Mouse (Mus musculus) CD4-positive, CD25-positive, alpha-beta regulatory T cell, adult 2 months (primary cell): ENCODE measurements at regions not wholly inside any gene's neighbourhood (a gene's known extent, or its start where the extent isn't known, plus 50 kb on each side); places are given as distances from the start of the nearest gene placed in this dataset.

Experiments
- DNase-seq: peaks from one replicate; pipeline ENCODE4 v3.0.0-alpha.2; 2012; ENCODE audit warnings: low read depth, low spot score

- DNase-seq = no peak
These were observed 189.8 kb upstream of the Rora start for GRCm38 (mm10) chr9:68463637-68464304.

DNA sequence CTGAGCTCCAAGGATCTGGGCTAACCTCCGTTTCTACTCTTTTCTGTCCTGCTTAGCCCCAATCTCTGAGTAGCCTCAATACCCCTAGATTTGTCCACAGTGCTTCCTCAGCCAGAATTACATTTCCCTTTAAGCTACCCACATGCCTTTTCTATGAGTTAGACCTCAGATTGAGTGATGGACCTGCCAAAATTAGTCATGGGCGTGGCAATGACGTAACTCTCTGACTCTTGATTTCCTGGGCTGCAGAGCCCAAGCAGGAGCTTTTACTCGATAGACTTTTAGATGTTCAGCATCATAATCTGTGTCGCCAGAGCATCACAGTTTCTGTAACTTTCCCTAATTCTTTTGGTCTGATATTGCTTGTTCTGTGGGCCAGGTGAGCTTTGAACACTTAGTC lies 186.9 kb upstream of the Rora start:
- no peak for DNase-seq

GRCm38 (mm10) chr9:68476391-68476790 lies 177.2 kb upstream of the Rora start:
- no peak for DNase-seq

- no peak for DNase-seq
These were observed 176.1 kb upstream of the Rora start for GRCm38 (mm10) chr9:68477466-68477865.

DNA sequence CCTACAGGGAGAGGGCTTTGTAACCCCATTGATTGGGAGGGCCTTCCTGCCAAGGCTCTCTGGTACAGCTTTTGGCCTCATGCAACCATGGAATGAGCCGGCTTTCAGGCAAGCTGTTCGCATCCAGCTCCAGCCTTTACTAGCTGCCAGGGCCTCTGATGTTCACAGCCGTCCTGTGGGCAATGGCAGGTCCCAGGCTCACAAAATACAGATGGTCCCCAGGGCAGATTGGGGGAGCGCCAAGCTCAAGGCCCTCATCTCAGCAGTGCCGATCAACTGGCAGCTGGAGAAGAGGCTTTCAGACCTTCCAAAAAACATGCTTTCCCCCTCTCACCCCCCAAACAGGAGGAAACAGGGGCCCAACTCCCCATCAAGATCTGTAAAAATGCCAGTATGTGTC lies 166.9 kb upstream of the Rora start:
- no peak for DNase-seq

DNA sequence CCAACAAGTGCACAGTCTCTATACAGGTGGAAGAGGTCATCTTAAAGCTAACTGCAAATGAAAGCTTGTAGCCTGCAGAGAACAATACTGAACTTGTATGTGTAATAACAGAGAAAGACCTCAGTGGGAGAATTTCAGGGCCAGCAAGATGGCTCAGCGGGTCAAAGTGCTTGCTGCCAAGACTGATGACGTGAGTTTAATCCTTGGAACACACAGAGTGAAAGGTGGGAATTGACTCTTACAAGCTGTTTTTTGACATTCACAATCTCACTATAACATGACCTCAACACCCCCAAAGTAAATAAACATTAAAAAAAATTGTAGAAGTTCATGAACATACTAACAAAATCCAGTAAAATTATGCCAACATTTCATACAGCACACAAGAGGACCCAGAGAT lies 162.4 kb upstream of the Rora start:
- DNase-seq = no peak

- no peak for DNase-seq
These were observed 132.4 kb upstream of the Rora start for GRCm38 (mm10) chr9:68521218-68521617.

GRCm38 (mm10) chr9:68561767-68562552 lies 91.6 kb upstream of the Rora start:
- DNase-seq = no peak

DNA sequence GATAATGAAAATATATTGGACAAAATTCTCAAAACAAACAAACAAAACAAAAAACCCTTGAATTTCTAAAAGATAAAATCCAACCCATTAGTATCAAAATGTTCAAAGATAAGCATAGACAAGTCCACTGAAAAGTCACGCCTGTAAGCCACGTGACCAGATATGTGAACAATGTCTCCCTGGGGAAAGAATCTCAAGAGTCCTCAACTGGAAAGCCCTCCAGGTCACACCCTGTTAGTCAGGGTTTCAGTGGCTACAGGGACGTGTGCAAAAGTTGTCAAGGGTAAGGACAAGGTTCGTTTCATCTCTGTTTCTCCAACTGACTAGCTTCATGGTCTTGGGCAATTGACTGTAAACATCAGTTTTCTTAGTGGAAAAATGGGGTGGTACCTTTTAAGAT lies 90.4 kb upstream of the Rora start:
- DNase-seq = no peak

DNA sequence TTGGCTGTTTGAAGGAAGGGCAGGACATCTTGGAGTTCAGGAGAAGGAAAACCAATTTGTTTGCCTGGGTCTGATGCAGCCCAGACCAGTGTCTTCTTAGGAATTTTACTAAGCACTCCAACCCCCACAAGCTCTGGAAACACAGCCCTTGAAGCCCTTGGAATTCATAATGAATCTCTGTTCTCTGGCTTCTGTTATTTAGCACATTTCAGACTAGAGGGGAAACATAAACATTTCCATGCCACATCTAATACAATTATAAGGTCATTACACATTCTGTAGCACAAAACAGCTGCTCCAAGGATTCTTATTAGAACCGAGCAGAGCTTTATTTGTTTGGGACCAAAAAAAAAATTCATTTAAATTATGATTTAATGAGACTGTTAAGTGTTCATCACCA lies 67.8 kb upstream of the Rora start:
- no peak for DNase-seq

- DNase-seq = no peak
These were observed 62.6 kb upstream of the Rora start for GRCm38 (mm10) chr9:68591023-68591422.

GRCm38 (mm10) chr9:68592976-68593375 lies 60.6 kb upstream of the Rora start:
- DNase-seq = no peak

- DNase-seq = no peak
These were observed 59.0 kb upstream of the Rora start for GRCm38 (mm10) chr9:68594586-68594985.
